21 mouse cellular contexts compared by ENCODE assay signal in the genomic region with DNA sequence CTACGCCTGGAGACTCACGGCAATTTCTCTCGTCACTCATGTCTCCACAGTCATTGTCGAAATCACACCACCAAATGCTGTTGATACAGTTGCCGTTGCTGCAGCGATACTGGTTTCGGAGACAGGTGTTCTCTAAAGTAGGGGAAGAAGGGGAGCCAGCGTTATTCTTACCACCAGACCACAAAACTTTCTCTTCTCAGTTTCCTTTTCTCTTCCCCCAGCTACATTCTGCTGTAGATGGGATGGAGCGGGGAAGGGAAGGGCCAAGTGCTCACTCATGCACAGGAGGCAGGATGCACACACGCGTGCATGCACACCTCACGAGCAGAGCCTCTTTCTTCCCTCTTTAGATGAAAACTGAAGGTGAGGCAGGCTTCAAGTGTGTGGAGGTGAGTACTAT.
DNase-seq lines count a peak whose midpoint lies in the region; ATAC-seq lines count a peak whose summit lies in the region.
"Had no signal": no experiment of that assay in that cellular context is flagged by ENCODE, and none has a peak within 500 bp of the region (broad histone marks: within the 10 kb centered on the region; RNA-seq: fewer than 3 reads in every experiment).

No protein-coding gene starts in this region.

- no peaks in the 10 kb centered on the region for H3K9me3 ChIP-seq in lung, embryonic 15.5 days
- H3K9me3 ChIP-seq: forebrain, embryonic 15.5 days; hindbrain, embryonic 13.5 days; kidney, embryonic 15.5 days; liver, embryonic 13.5 days had no signal

- H3K27me3 ChIP-seq in lung, embryonic 15.5 days = no peaks in the 10 kb centered on the region
- H3K27me3 ChIP-seq: forebrain, embryonic 15.5 days; kidney, embryonic 15.5 days; liver, embryonic 13.5 days had no signal

- no peak for DNase-seq in lung, adult 18-20 months
- peak; percentile 67 to 74 for DNase-seq in B cell, adult 2 months
- DNase-seq in induced T-regulatory cell, adult 2 months (ENCODE audit: low read depth) = peak; percentile 23
- DNase-seq in thymus, postnatal 0 days (ENCODE audit: low spot score) = peak; percentile 74
- DNase-seq in adrenal gland, postnatal 36 days = no peak
- no peak for DNase-seq in gastrocnemius, postnatal 10 days
- DNase-seq in liver = no peak
- DNase-seq: adrenal gland, adult 2 months; cerebellum, postnatal 10 days; embryo, embryonic 11 days; heart, postnatal 14 days; kidney, postnatal 4 days; liver, embryonic 13.5 days had no signal

- WGBS in lung, embryonic 15.5 days = 76% methylated on average over 12 of the region's 12 CpGs

- H3K9ac ChIP-seq in lung, embryonic 15.5 days = no peak overlapping the region
- H3K9ac ChIP-seq: forebrain, embryonic 15.5 days; hindbrain, embryonic 13.5 days; kidney, embryonic 15.5 days; liver, embryonic 13.5 days had no signal

- ATAC-seq in lung, embryonic 15.5 days (ENCODE audit: borderline replicate concordance, extremely low read depth, low FRiP score, low TSS enrichment) = no peak
- ATAC-seq: forebrain, embryonic 15.5 days; intestine, embryonic 16.5 days had no signal

- peak overlapping the region; percentile 63; the same call in 1 of the 2 replicates for H3K27ac ChIP-seq in lung, embryonic 15.5 days
- H3K27ac ChIP-seq: forebrain, embryonic 15.5 days; hindbrain, embryonic 13.5 days; kidney, embryonic 15.5 days; liver, embryonic 13.5 days; macrophage had no signal

- no peak overlapping the region for H3K4me3 ChIP-seq in lung, embryonic 15.5 days
- H3K4me3 ChIP-seq: forebrain, embryonic 15.5 days; hindbrain, embryonic 13.5 days; kidney, embryonic 15.5 days; liver, embryonic 13.5 days had no signal

- H3K4me2 ChIP-seq in lung, embryonic 15.5 days = no peak overlapping the region
- H3K4me2 ChIP-seq: forebrain, embryonic 15.5 days; heart, embryonic 11.5 days; hindbrain, embryonic 13.5 days; kidney, embryonic 15.5 days; liver, embryonic 13.5 days; midbrain, embryonic 11.5 days had no signal

- H3K4me1 ChIP-seq in lung, embryonic 15.5 days = peaks cover 21% of the 10 kb centered on the region
- H3K4me1 ChIP-seq: forebrain, embryonic 15.5 days; liver, embryonic 13.5 days had no signal

- H3K36me3 ChIP-seq in lung, embryonic 15.5 days = no peaks in the 10 kb centered on the region
- H3K36me3 ChIP-seq: kidney, embryonic 15.5 days; liver, embryonic 13.5 days had no signal

Comparison
In these comparisons a context has a peak if more than half of its experiments do, and no peak if none do; other contexts are left out.
1. DNase-seq: peak in B cell, adult 2 months (2 of 2), induced T-regulatory cell, adult 2 months (single experiment) and thymus, postnatal 0 days (single experiment); none in lung, adult 18-20 months (0 of 2), adrenal gland, postnatal 36 days (0 of 2), gastrocnemius, postnatal 10 days (single experiment) and liver (single experiment).